Mouse (Mus musculus): Measurements from ENCODE around the gene Trcg1. TPM values are rescaled to one million over a fixed set of nuclear protein-coding genes. Genes with fewer than 3 reads are reported as not detected.

The Trcg1 gene
- total and polyA plus RNA-seq, 3 experiments: not detected

- Histone ChIP-seq H3K27ac (ENCODE audit: control insufficient read depth, low read depth, low read length) (no peak overlapping the region), H3K27me3 (ENCODE audit: control insufficient read depth in 1 of 2, insufficient read depth in 2 of 2, low read length in 2 of 2) (no peaks in the 10 kb centered on the region), H3K9me3 (replicated peaks; ENCODE audit: insufficient read depth, low read length) (no peaks in the 10 kb centered on the region), H3K9ac (ENCODE audit: control insufficient read depth, low read depth, low read length, poor library complexity, severe bottlenecking) (no peak overlapping the region), H3K4me1 (ENCODE audit: control insufficient read depth in 1 of 2, insufficient read depth in 2 of 2, low read length in 2 of 2) (peaks cover 10 to 18% of the 10 kb centered on the region in 2 experiments), H3K36me3 (ENCODE audit: control insufficient read depth in 1 of 2, insufficient read depth in 2 of 2, low read length in 2 of 2) (peaks cover 0 to 20% of the 10 kb centered on the region in 2 experiments; a peak in 2 of 4 replicates), H3K4me3 (ENCODE audit: control insufficient read depth in 1 of 2, insufficient read depth in 1 of 2, low read depth in 2 of 2, low read length in 2 of 2) (no peak overlapping the region), H3K79me2 (ENCODE audit: control insufficient read depth, insufficient read depth, low read length, poor library complexity) (no peaks in the 10 kb centered on the region)
- no peak for DNase-seq (ENCODE audit: low read depth, low spot score)
- TF ChIP-seq SIN3A (IDR thresholded peaks at IDR 0.05; ENCODE audit: low read length): no peak
Observed at GRCm38 (mm10) chr9:57218776-57219175, 17.6 kb upstream of the Trcg1 start.

DNA sequence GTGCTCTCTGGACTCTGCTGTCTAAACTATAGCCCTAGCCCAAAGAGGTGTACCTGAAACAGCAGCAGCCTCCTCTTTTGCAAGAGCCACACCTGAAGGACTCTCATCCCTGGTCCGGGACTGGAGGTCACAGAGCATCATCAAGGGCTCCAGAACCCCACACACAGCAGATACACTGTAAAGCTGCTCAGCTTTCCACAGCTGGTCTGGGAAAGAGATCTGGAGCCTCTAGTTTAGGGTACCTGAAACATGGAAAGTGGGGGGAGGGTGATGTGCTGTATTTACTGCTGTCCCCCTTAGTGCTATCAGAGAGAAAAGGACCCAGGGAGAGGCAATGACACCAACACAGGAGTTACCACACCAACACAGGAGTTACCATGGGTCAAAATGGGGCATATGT, 16.8 kb upstream of the Trcg1 start:
- Histone ChIP-seq H3K9ac (ENCODE audit: control insufficient read depth, low read depth, low read length, poor library complexity, severe bottlenecking) (no peak overlapping the region), H3K36me3 (ENCODE audit: control insufficient read depth in 1 of 2, insufficient read depth in 2 of 2, low read length in 2 of 2) (peaks cover 0 to 16% of the 10 kb centered on the region in 2 experiments; a peak in 2 of 4 replicates), H3K4me1 (ENCODE audit: control insufficient read depth in 1 of 2, insufficient read depth in 2 of 2, low read length in 2 of 2) (peaks cover 7 to 18% of the 10 kb centered on the region in 2 experiments), H3K9me3 (replicated peaks; ENCODE audit: insufficient read depth, low read length) (no peaks in the 10 kb centered on the region), H3K27me3 (ENCODE audit: control insufficient read depth in 1 of 2, insufficient read depth in 2 of 2, low read length in 2 of 2) (no peaks in the 10 kb centered on the region), H3K4me3 (ENCODE audit: control insufficient read depth in 1 of 2, insufficient read depth in 1 of 2, low read depth in 2 of 2, low read length in 2 of 2) (no peak overlapping the region), H3K27ac (ENCODE audit: control insufficient read depth, low read depth, low read length) (no peak overlapping the region), H3K79me2 (ENCODE audit: control insufficient read depth, insufficient read depth, low read length, poor library complexity) (no peaks in the 10 kb centered on the region)
- no peak for DNase-seq (ENCODE audit: low read depth, low spot score)
- TF ChIP-seq E2F4 (IDR thresholded peaks at IDR 0.05; ENCODE audit: borderline replicate concordance, low read depth, low read length) (no peak), BHLHE40 (IDR thresholded peaks at IDR 0.05; ENCODE audit: borderline replicate concordance, low read depth, low read length) (no peak), MEF2A (IDR thresholded peaks at IDR 0.05; ENCODE audit: extremely low read depth, insufficient replicate concordance, low read depth, low read length, poor library complexity, severe bottlenecking) (no peak), USF1 (IDR thresholded peaks at IDR 0.05; ENCODE audit: low read depth, low read length) (no peak), TBP (IDR thresholded peaks at IDR 0.05; ENCODE audit: low read depth, low read length) (no peak), MYB (IDR thresholded peaks at IDR 0.05; ENCODE audit: low read depth, low read length) (no peak), ZNF384 (IDR thresholded peaks at IDR 0.05; ENCODE audit: low read depth, low read length) (no peak), HCFC1 (IDR thresholded peaks at IDR 0.05; ENCODE audit: low read depth, low read length) (no peak), EP300 (IDR thresholded peaks at IDR 0.05; ENCODE audit: low read depth in 1 of 2, low read length in 2 of 2) (no peak), MAFK (IDR thresholded peaks at IDR 0.05; ENCODE audit: borderline replicate concordance, low read depth, low read length) (no peak), POLR2AphosphoS2 (IDR thresholded peaks at IDR 0.05; ENCODE audit: low read length) (no peak)

- Histone ChIP-seq H3K9me3 (replicated peaks; ENCODE audit: insufficient read depth, low read length) (no peaks in the 10 kb centered on the region), H3K36me3 (ENCODE audit: control insufficient read depth in 1 of 2, insufficient read depth in 2 of 2, low read length in 2 of 2) (peaks cover 0 to 17% of the 10 kb centered on the region in 2 experiments; a peak in 2 of 4 replicates), H3K27me3 (ENCODE audit: control insufficient read depth in 1 of 2, insufficient read depth in 2 of 2, low read length in 2 of 2) (no peaks in the 10 kb centered on the region), H3K9ac (ENCODE audit: control insufficient read depth, low read depth, low read length, poor library complexity, severe bottlenecking) (no peak overlapping the region), H3K79me2 (ENCODE audit: control insufficient read depth, insufficient read depth, low read length, poor library complexity) (no peaks in the 10 kb centered on the region), H3K4me1 (ENCODE audit: control insufficient read depth in 1 of 2, insufficient read depth in 2 of 2, low read length in 2 of 2) (peaks cover 7 to 23% of the 10 kb centered on the region in 2 experiments), H3K4me3 (ENCODE audit: control insufficient read depth in 1 of 2, insufficient read depth in 1 of 2, low read depth in 2 of 2, low read length in 2 of 2) (no peak overlapping the region), H3K27ac (ENCODE audit: control insufficient read depth, low read depth, low read length) (no peak overlapping the region)
- peak; percentile 68 for DNase-seq (ENCODE audit: low read depth, low spot score)
- TF ChIP-seq ZNF384 (IDR thresholded peaks at IDR 0.05; ENCODE audit: low read depth, low read length) (no peak), ZC3H11A (IDR thresholded peaks at IDR 0.05; ENCODE audit: low read depth, low read length) (peak; percentile 76), POLR2AphosphoS2 (IDR thresholded peaks at IDR 0.05; ENCODE audit: low read length) (no peak), ZKSCAN1 (IDR thresholded peaks at IDR 0.05; ENCODE audit: low read depth, low read length) (no peak), SMC3 (IDR thresholded peaks at IDR 0.05; ENCODE audit: low read depth, low read length) (peak; percentile 84), ETS1 (IDR thresholded peaks at IDR 0.05; ENCODE audit: low read depth, low read length) (no peak), ZMIZ1 (IDR thresholded peaks at IDR 0.05; ENCODE audit: low read depth, low read length) (no peak), MAZ (IDR thresholded peaks at IDR 0.05; ENCODE audit: low read depth, low read length) (0 out of 2 replicates have a peak, but pooled peaks have one; percentile 41), HCFC1 (IDR thresholded peaks at IDR 0.05; ENCODE audit: low read depth, low read length) (no peak), CTCF (IDR thresholded peaks at IDR 0.05 in 2 of 3, conservative IDR thresholded peaks at IDR 0.05 in 1 of 3; ENCODE audit: control insufficient read depth in 1 of 3, insufficient read depth in 1 of 3, low read depth in 2 of 3, low read length in 3 of 3, poor library complexity in 1 of 3, severe bottlenecking in 1 of 3) (peak; percentile 67 to 80 (median 77)), RAD21 (IDR thresholded peaks at IDR 0.05; ENCODE audit: low read depth, low read length) (peak; percentile 82), UBTF (IDR thresholded peaks at IDR 0.05; ENCODE audit: borderline replicate concordance, insufficient read depth, low read depth, low read length) (no peak), CHD2 (IDR thresholded peaks at IDR 0.05; ENCODE audit: low read length) (no peak), POLR2A (IDR thresholded peaks at IDR 0.05; ENCODE audit: control insufficient read depth in 1 of 2, insufficient read depth in 1 of 2, low read depth in 1 of 2, low read length in 2 of 2, poor library complexity in 1 of 2) (no peak), POLR2AphosphoS5 (IDR thresholded peaks at IDR 0.05; ENCODE audit: borderline replicate concordance, low read depth, low read length) (no peak), EP300 (IDR thresholded peaks at IDR 0.05; ENCODE audit: low read depth in 1 of 2, low read length in 2 of 2) (no peak), TAL1 (IDR thresholded peaks at IDR 0.05; ENCODE audit: low read length) (no peak)
Observed at GRCm38 (mm10) chr9:57220356-57220755, 16.0 kb upstream of the Trcg1 start.

All from MEL (cell line).